Mouse (Mus musculus): ENCODE data around the gene Slc36a1.

Slc36a1 gene
- long read RNA-seq, experiment 1, partial matches to known transcripts = 0 of 2 reads
- long read RNA-seq, experiment 1, other reads (novel, unspliced or antisense) = 2 of 2 reads
- long read RNA-seq, experiment 2, partial matches to known transcripts = 0 of 2 reads
- long read RNA-seq, experiment 2, other reads (novel, unspliced or antisense) = 2 of 2 reads

DNA sequence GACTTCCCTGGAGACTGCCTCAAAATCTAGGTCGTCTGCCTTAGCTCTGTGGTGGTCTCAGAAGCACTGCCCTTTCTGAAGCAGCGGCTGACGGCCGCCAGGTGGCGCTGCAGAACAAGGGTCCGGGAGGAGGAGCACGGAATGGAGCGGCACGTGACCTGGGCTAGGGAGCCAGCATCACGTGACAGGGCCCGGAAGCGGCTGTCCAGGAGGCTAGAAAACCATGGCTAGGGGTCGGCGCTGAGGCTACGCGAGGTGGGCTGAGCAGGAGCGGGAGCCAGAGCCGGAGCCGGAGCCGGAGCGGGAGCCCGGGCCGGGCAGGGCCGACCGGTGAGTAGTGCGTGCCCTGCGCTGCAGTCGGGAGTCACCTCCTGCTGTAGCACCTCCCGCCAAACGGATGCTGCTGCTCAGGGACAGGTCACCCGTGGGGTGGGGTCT is at the start of gene Slc36a1:
TSS of gene Slc36a1 (plus strand) at position 192 of the 438 bp plus-strand sequence.
- intact Hi-C loops (cut with DNase I) = loop anchor here (2.0 to 5.0 kb wide), 4 partner anchors 33 to 238 kb away; no protein-coding TSS in a partner anchor

GRCm38 (mm10) chr11:55154398-55155069 is 49.6 kb upstream of the Slc36a1 start:
- intact Hi-C loops (cut with DNase I) = loop anchor here (5.0 to 10.0 kb wide), 2 partner anchors 62 to 160 kb away; no protein-coding TSS in a partner anchor

GRCm38 (mm10) chr11:55155070-55155421 is 49.1 kb upstream of the Slc36a1 start:
- intact Hi-C loops (cut with DNase I) = loop anchor here (5.0 to 10.0 kb wide), 2 partner anchors 63 to 160 kb away; no protein-coding TSS in a partner anchor

GRCm38 (mm10) chr11:55158785-55159359 is 45.3 kb upstream of the Slc36a1 start:
- intact Hi-C loops (cut with DNase I) = loop anchor here (5.0 to 10.0 kb wide), 2 partner anchors 67 to 164 kb away; no protein-coding TSS in a partner anchor

GRCm38 (mm10) chr11:55162670-55163069 is 41.5 kb upstream of the Slc36a1 start:
- intact Hi-C loops (cut with DNase I) = loop anchor here (5.0 kb wide), 1 partner anchor 225 kb away; no protein-coding TSS in a partner anchor

DNA sequence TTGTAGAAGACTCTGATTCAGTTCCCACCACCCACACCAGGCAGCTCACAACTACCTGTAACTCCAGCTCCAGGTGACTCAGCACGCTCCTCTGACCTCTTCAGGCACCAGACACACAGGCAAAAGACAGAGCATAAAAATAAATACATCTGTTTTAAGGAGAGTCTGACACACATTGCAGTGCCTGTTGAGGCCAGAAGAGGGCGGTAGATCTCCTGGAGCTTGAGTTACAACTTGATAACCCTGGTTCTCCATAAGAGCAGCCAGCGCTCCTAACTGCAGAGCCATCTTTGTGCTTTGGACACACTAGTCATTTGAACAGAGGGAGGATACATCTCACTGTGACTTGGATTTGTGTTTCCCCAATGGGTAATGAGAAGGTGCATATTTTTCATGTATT is 39.4 kb upstream of the Slc36a1 start:
- intact Hi-C loops (cut with DNase I) = loop anchor here (5.0 kb wide), 1 partner anchor 223 kb away; no protein-coding TSS in a partner anchor

- intact Hi-C loops (cut with DNase I) = no loop called here
Observed at GRCm38 (mm10) chr11:55165748-55166147, 38.4 kb upstream of the Slc36a1 start.

DNA sequence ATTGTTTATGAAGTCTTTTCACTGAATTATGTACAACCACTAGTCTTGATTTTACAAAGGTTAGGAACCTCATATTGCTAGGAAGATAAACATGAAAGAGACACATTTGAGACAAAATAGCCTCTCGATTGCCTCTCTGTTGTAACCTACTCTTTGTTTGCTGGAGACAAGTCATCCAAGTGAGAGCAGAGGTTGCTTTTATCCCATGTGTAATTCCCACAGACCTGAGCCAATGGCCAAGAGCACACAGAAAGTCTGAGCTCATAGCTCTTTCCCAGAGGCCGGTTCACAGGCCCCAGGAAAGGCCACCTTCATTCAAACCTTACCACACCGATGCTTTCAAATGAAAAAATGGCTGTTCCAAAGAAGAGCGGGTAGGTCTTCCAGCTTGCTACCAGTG is 35.6 kb upstream of the Slc36a1 start:
- intact Hi-C loops (cut with DNase I) = no loop called here

- intact Hi-C loops (cut with DNase I) = no loop called here
Observed at GRCm38 (mm10) chr11:55168914-55169313, 35.2 kb upstream of the Slc36a1 start.

- intact Hi-C loops (cut with DNase I) = no loop called here
Observed at GRCm38 (mm10) chr11:55170501-55170900, 33.6 kb upstream of the Slc36a1 start.

DNA sequence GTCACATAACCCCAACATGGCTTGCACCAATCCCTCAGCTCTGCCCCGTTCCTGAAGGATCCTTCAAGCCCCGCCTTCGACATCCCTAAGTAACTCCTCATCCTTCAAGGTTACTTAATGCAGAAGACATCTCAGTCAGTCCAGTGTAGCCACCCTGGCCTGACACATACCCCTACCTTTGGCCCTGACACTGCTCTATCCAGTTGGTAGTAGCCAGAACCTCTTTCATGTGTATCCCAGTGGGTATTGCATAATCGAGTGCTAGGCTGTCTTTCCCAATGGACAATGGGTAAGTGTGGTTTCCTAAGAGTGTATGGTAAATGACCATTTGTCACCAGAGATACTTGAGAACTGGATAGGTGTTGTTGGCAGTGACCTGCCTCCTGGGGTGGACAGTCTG is 25.3 kb upstream of the Slc36a1 start:
- intact Hi-C loops (cut with DNase I) = no loop called here

DNA sequence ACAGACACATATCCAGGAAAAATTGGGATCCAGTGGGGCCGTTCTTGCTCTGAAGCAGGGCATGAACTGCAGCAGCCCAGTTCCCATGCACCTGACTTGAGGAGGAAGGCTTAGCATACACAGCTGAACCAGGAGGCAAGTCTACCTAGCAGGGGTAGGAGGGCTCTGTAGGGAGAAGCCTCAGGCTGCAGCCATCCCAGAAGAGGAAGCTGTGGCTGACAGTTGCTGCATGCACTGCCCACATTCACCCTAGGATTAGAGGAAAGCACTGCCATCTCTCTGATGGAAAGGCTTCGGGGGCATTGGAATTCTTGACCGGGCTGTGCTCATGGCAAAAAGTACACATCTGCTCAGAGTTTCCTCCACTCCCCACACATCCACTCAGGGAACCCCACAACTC is 24.3 kb upstream of the Slc36a1 start:
- intact Hi-C loops (cut with DNase I) = no loop called here

DNA sequence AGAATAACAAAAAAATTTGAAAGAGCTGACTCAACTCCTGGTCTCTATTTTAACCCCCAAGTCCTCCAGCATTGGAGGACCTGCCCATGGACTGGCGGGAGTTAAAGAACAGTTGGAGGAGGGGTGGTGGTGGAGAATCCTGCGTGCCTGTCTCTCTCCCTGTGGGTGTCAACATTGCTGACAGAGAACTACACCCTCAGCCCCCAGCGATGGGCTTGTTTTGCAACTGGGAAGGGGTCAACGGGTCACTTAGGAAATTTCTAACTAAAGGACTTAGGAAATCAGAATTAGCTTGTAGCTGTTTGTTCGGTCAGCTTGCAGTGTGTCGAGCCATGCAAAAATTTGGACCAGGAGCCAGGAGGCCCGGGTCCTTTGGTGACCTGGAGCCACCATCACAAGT is 21.0 kb upstream of the Slc36a1 start:
- intact Hi-C loops (cut with DNase I) = no loop called here

GRCm38 (mm10) chr11:55184246-55184645 is 19.9 kb upstream of the Slc36a1 start:
- intact Hi-C loops (cut with DNase I) = no loop called here

DNA sequence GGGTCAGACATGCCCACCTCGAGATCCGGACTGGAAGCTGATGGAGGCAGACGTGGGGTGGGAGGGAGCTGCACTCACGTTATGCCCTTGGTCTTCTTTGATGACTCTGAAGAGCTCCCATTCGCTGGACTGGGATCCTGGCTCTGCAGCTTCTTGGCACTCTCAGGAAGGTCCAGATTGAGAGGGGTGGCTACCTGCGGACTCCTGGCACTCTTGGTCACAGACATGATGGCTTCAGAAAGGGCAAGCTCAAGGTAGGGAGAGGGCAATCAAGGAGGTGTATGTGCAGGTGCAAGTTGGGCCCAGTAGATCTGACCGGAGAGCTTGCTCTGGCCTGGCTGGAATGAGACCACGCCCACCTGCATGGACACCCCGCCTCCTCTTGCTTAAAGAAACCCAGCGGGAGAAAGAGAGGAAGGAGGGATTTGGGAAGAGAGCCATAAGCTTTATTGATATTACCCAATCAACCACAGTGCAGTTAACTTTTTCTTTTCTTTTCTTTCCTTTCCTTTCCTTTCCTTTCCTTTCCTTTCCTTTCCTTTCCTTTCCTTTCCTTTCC is 19.3 kb upstream of the Slc36a1 start, which contains the start of gene Slc36a2:
TSS of gene Slc36a2 (minus strand) at position 345 of the 559 bp plus-strand sequence.
- intact Hi-C loops (cut with DNase I) = no loop called here

- intact Hi-C loops (cut with DNase I) = no loop called here
Observed at GRCm38 (mm10) chr11:55187292-55187691, 16.9 kb upstream of the Slc36a1 start.

GRCm38 (mm10) chr11:55187777-55188176 is 16.4 kb upstream of the Slc36a1 start:
- intact Hi-C loops (cut with DNase I) = no loop called here

DNA sequence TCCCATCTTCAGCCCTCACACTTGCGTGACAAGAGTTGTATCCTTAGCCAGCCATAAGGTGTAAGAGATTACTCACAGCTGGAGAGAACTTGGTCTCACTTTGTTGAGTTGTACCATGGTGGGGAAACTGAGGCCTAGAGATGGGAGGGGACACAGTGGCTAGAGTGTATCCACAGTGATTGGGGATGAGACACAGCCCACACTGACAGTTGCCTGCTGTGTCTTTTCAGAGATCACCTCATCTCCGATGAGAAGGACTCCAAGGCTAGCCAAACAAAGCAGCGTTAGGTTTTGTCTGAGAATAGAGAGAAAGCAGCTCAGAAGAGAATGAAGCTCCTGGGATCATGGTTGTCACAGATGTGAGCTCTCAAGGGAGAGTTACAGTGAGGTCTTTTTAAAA is 13.9 kb upstream of the Slc36a1 start:
- intact Hi-C loops (cut with DNase I) = no loop called here

GRCm38 (mm10) chr11:55197086-55197485 is 7.1 kb upstream of the Slc36a1 start:
- intact Hi-C loops (cut with DNase I) = no loop called here

- intact Hi-C loops (cut with DNase I) = no loop called here
Observed at GRCm38 (mm10) chr11:55197740-55198510, 6.2 kb upstream of the Slc36a1 start.

DNA sequence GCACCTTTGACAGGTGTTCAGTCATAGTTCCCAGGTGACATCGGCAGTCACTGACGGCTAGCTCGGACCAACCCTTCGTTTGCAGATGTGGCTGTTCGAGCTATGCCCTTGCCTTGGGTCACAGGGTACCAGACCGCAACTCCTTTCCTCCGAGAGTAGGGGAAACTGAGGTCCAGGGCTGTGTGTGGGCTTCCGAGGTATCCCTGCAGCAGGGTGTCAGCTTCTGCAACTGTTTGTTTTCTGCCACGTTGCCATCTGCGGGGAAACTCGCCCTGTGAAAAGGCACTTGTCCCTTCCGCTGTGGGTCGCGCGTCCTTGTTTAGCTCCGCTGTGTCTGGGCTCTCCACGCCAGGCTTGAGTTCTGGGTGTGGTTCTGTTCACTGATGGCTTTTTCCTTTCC is 452 bp downstream of the Slc36a1 start:
- intact Hi-C loops (cut with DNase I) = loop anchor here (2.0 to 5.0 kb wide), 4 partner anchors 33 to 238 kb away; no protein-coding TSS in a partner anchor
